Mouse (Mus musculus): ENCODE measurements at regions not wholly inside any gene's neighbourhood (a gene's known extent, or its start where the extent isn't known, plus 50 kb on each side); places are given as distances from the start of the nearest gene placed in this dataset.

GRCm38 (mm10) chr1:189978244-189978643 is 56.1 kb upstream of the Smyd2 start:
- no peak for TF ChIP-seq ZC3H11A (IDR thresholded peaks at IDR 0.05; ENCODE audit: borderline replicate concordance, low read depth, low read length)
- no peak for TF ChIP-seq MAFK (IDR thresholded peaks at IDR 0.05; ENCODE audit: insufficient read depth, low read depth, low read length)
- no peak for TF ChIP-seq CHD2 (IDR thresholded peaks at IDR 0.05; ENCODE audit: low read depth, low read length)
- TF ChIP-seq HCFC1 (IDR thresholded peaks at IDR 0.05; ENCODE audit: borderline replicate concordance, insufficient read depth, low read length), result no peak

Data from ES-E14 (cell line).